Mouse (Mus musculus) hindbrain, embryonic 12.5 days (tissue): ENCODE results near the gene Dnah11. TPM values are rescaled to one million over a fixed set of nuclear protein-coding genes. Genes with fewer than 3 reads are reported as not detected.

Experiments
- ATAC-seq: fragments of 200-750 bp; cut with Nextera tagmentation; 2 replicates; pipeline ENCODE4 v1.8.0; 2017; ENCODE audit warnings: moderate TSS enrichment; ENCODE audit not compliant: low FRiP score
- H3K27ac ChIP-seq: fragments of 300-500 bp; sonication (generic); 2 replicates; pipeline ENCODE4 v1.5.1; 2016; ENCODE audit warnings: mild to moderate bottlenecking
- H3K27me3 ChIP-seq: fragments of 300-500 bp; sonication (generic); 2 replicates; pipeline ENCODE4 v1.6.1; 2016; ENCODE audit warnings: mild to moderate bottlenecking
- H3K36me3 ChIP-seq: fragments of 300-500 bp; sonication (generic); 2 replicates; pipeline ENCODE4 v1.6.1; 2016; ENCODE audit warnings: mild to moderate bottlenecking
- H3K4me1 ChIP-seq: fragments of 300-500 bp; sonication (generic); 2 replicates; pipeline ENCODE4 v1.6.1; 2016
- H3K4me2 ChIP-seq: fragments of 300-500 bp; sonication (generic); replicated peaks from 2 replicates; pipeline ENCODE4 v1.6.1; 2016; ENCODE audit warnings: mild to moderate bottlenecking
- H3K4me3 ChIP-seq: fragments of 300-500 bp; sonication (generic); 2 replicates; pipeline ENCODE4 v1.5.1; 2016; ENCODE audit warnings: mild to moderate bottlenecking
- H3K9ac ChIP-seq: fragments of 300-500 bp; sonication (generic); 2 replicates; pipeline ENCODE4 v1.6.1; 2016; ENCODE audit warnings: mild to moderate bottlenecking, moderate library complexity
- H3K9me3 ChIP-seq: fragments of 300-500 bp; sonication (generic); replicated peaks from 2 replicates; pipeline ENCODE4 v1.6.1; 2016; ENCODE audit warnings: mild to moderate bottlenecking
- WGBS: fragments of 180-500 bp; shearing (Covaris S2); methylation state at CpG from one replicate; pipeline ENCODE4 v1.1.7; 2016; 5-methylcytosine and 5-hydroxymethylcytosine counted together
- polyA plus RNA-seq: library from polyadenylated mRNA; unstranded; fragments of >200 nt; fragmentation: Nextera tagmentation; extraction: Ambion mirVana; gene quantifications from 2 replicates; pipeline ENCODE4 v1.2.1, GENCODE M21; 2016

The Dnah11 gene
- polyA plus RNA-seq, 1 experiment from 2014 or later = 0.27 TPM

DNA sequence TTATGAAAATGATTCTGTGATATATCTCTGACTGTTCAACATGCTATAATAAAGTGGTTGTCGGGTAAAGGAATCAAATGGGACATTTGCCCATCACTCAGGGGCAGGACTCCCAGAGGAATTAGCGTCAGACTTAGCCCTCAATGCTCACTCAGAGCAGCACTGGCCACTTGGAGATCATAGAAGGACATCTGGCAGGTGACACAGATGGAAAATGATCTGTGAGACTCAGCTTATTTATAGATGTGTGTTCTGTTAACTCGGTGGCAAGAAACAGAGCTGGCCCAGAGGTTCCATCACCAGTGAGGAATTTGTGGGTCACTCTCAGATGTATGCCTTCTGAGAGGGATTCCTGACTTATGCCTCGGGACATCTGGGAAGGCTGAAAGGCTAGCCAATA is 173.1 kb downstream of the Dnah11 start:
- no peak for ATAC-seq
- Histone ChIP-seq H3K4me2 (no peak overlapping the region), H3K9me3 (no peaks in the 10 kb centered on the region), H3K36me3 (no peaks in the 10 kb centered on the region), H3K9ac (no peak overlapping the region), H3K27me3 (peaks cover 3% of the 10 kb centered on the region; the same call in 1 of the 2 replicates), H3K4me1 (no peaks in the 10 kb centered on the region), H3K27ac (no peak overlapping the region), H3K4me3 (no peak overlapping the region)
- 86% methylated on average over 4 of the region's 4 CpGs for WGBS

- Histone ChIP-seq H3K4me3 (no peak overlapping the region), H3K36me3 (no peaks in the 10 kb centered on the region), H3K9me3 (no peaks in the 10 kb centered on the region), H3K4me2 (no peak overlapping the region), H3K4me1 (no peaks in the 10 kb centered on the region), H3K27ac (no peak overlapping the region), H3K9ac (no peak overlapping the region), H3K27me3 (no peaks in the 10 kb centered on the region)
- WGBS = 84% methylated on average over 6 of the region's 6 CpGs
- ATAC-seq = no peak
These were observed 179.9 kb downstream of the Dnah11 start for GRCm38 (mm10) chr12:118018936-118019335.

GRCm38 (mm10) chr12:118013872-118014271 is 185.0 kb downstream of the Dnah11 start:
- H3K36me3 ChIP-seq = no peaks in the 10 kb centered on the region
- ATAC-seq = no peak
- H3K27ac ChIP-seq = no peak overlapping the region
- no peak overlapping the region for H3K4me2 ChIP-seq
- H3K4me1 ChIP-seq = no peaks in the 10 kb centered on the region
- 91% methylated on average over 3 of the region's 3 CpGs for WGBS
- no peak overlapping the region for H3K4me3 ChIP-seq
- H3K9ac ChIP-seq = no peak overlapping the region
- no peaks in the 10 kb centered on the region for H3K27me3 ChIP-seq
- H3K9me3 ChIP-seq = no peaks in the 10 kb centered on the region

GRCm38 (mm10) chr12:118011921-118012320 is 186.9 kb downstream of the Dnah11 start:
- 92% methylated on average over 8 of the region's 8 CpGs for WGBS
- Histone ChIP-seq H3K27me3 (no peaks in the 10 kb centered on the region), H3K4me3 (no peak overlapping the region), H3K36me3 (no peaks in the 10 kb centered on the region), H3K9ac (no peak overlapping the region), H3K4me1 (no peaks in the 10 kb centered on the region), H3K4me2 (no peak overlapping the region), H3K27ac (no peak overlapping the region), H3K9me3 (no peaks in the 10 kb centered on the region)
- no peak for ATAC-seq

- no peaks in the 10 kb centered on the region for H3K36me3 ChIP-seq
- no peak overlapping the region for H3K4me3 ChIP-seq
- WGBS = 45% methylated on average over 9 of the region's 9 CpGs
- no peaks in the 10 kb centered on the region for H3K9me3 ChIP-seq
- no peak overlapping the region for H3K27ac ChIP-seq
- no peak overlapping the region for H3K4me2 ChIP-seq
- no peak overlapping the region for H3K9ac ChIP-seq
- H3K27me3 ChIP-seq = peaks cover 45% of the 10 kb centered on the region
- no peaks in the 10 kb centered on the region for H3K4me1 ChIP-seq
- no peak for ATAC-seq
These were observed 203.9 kb downstream of the Dnah11 start for GRCm38 (mm10) chr12:117994938-117995337.

GRCm38 (mm10) chr12:117993499-117993898 is 205.3 kb downstream of the Dnah11 start:
- Histone ChIP-seq H3K27ac (no peak overlapping the region), H3K4me2 (no peak overlapping the region), H3K4me3 (no peak overlapping the region), H3K9ac (no peak overlapping the region), H3K9me3 (no peaks in the 10 kb centered on the region), H3K36me3 (no peaks in the 10 kb centered on the region), H3K4me1 (peaks cover 13% of the 10 kb centered on the region), H3K27me3 (peaks cover 45% of the 10 kb centered on the region)
- ATAC-seq = peak; percentile 86
- 3% methylated on average over 7 of the region's 7 CpGs for WGBS

GRCm38 (mm10) chr12:117989018-117989828 is 209.6 kb downstream of the Dnah11 start:
- H3K27ac ChIP-seq = no peak overlapping the region
- H3K9me3 ChIP-seq = no peaks in the 10 kb centered on the region
- H3K4me1 ChIP-seq = peaks cover 13% of the 10 kb centered on the region
- H3K36me3 ChIP-seq = no peaks in the 10 kb centered on the region
- WGBS = 4% methylated on average over 11 of the region's 11 CpGs
- H3K4me3 ChIP-seq = no peak overlapping the region
- peaks cover 57% of the 10 kb centered on the region for H3K27me3 ChIP-seq
- ATAC-seq = peak; percentile 86
- H3K4me2 ChIP-seq = peak overlapping the region; percentile 37
- H3K9ac ChIP-seq = no peak overlapping the region

DNA sequence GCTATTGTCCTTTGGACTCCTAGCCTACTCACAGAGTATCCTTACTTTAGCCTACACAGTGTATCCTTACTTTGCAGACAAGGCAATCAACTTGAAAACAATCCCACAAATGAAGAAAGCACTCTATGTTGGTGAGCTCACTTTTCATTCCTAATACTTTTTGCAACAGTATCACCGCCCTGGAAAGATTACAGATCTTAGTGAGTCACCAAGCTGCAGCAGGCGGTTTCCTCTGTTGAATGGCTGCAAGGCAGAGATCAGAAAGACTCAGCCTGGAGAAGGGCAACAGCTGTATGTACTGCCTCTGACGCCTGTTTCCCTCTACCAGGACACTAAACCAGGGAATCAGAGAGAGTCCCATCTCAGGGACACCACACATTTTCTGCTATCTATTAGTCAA is 218.5 kb downstream of the Dnah11 start:
- no peak for ATAC-seq
- 69% methylated on average over 3 of the region's 3 CpGs for WGBS
- Histone ChIP-seq H3K27ac (no peak overlapping the region), H3K4me1 (no peaks in the 10 kb centered on the region), H3K9ac (no peak overlapping the region), H3K27me3 (peaks cover 27% of the 10 kb centered on the region), H3K4me3 (no peak overlapping the region), H3K4me2 (no peak overlapping the region), H3K36me3 (no peaks in the 10 kb centered on the region), H3K9me3 (no peaks in the 10 kb centered on the region)

DNA sequence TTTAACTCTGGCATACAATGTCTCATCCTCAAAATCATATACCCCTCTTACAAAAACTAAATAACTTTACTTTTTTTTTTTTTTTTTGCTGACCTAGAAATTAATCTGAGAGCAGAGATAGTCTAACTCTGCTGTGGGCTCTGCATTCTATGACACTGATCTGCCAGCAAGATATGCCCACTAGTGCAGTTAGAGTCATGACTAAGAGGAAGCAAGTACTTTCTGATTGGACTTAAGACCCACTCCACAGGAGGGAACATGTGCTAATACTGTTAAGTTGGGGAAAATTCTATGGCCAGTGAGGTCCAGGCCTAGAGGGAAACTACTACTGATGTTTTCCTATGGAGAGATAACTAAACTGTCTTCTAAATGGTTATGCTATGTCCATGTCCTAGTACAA is 225.1 kb downstream of the Dnah11 start:
- H3K36me3 ChIP-seq = no peaks in the 10 kb centered on the region
- H3K4me2 ChIP-seq = no peak overlapping the region
- H3K27me3 ChIP-seq = no peaks in the 10 kb centered on the region
- H3K9ac ChIP-seq = no peak overlapping the region
- no peak overlapping the region for H3K27ac ChIP-seq
- H3K9me3 ChIP-seq = no peaks in the 10 kb centered on the region
- no peak overlapping the region for H3K4me3 ChIP-seq
- no peaks in the 10 kb centered on the region for H3K4me1 ChIP-seq
- no peak for ATAC-seq

DNA sequence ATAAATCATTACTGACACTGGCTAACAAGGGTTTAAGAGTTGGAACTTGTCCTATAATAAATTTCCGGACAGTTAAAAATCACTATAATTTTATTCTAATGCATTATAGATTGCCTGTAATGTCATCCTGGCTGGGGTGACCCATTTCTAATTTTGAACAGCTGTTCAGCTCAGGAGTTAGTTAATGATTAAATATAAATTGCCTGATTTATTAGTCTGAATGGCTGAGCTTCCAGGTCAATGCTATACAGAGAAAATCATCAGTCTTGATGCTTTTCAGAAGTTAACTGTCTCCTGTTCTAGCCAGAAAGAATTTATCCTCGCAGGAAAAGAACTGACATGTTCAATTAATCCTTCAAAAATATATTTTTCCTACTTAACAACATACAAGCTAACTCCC is 236.1 kb downstream of the Dnah11 start:
- Histone ChIP-seq H3K9ac (no peak overlapping the region), H3K4me3 (no peak overlapping the region), H3K36me3 (no peaks in the 10 kb centered on the region), H3K27ac (no peak overlapping the region), H3K4me2 (no peak overlapping the region), H3K9me3 (no peaks in the 10 kb centered on the region), H3K4me1 (no peaks in the 10 kb centered on the region), H3K27me3 (no peaks in the 10 kb centered on the region)
- no peak for ATAC-seq
- WGBS = 75% methylated on average over 2 of the region's 2 CpGs

DNA sequence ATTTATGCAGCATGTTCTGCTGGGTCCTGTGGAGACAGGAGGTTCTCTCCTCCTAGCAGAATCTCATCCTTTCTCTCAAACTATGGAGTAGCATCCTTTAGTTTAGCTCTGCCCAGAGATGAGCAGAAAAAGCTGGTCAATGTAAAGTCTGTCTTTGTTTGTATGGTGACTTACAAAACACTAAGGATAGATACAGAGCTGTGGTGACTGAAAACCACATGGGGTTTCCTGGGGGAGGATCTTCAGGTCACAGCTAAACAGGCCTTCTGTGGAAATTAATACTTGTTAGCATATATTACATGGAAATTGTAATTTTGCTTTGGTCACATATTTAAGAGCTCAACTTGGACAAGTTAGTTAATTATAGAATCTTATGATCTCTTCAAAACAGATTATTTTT is 239.6 kb downstream of the Dnah11 start:
- ATAC-seq = no peak
- Histone ChIP-seq H3K27ac (no peak overlapping the region), H3K4me3 (no peak overlapping the region), H3K9ac (no peak overlapping the region), H3K36me3 (no peaks in the 10 kb centered on the region), H3K4me2 (no peak overlapping the region), H3K27me3 (no peaks in the 10 kb centered on the region), H3K9me3 (no peaks in the 10 kb centered on the region), H3K4me1 (0 out of 2 replicates have a peak, but pooled peaks cover under 1% of the 10 kb centered on the region)

- H3K27ac ChIP-seq = no peak overlapping the region
- no peak overlapping the region for H3K4me3 ChIP-seq
- no peaks in the 10 kb centered on the region for H3K4me1 ChIP-seq
- no peak overlapping the region for H3K9ac ChIP-seq
- no peaks in the 10 kb centered on the region for H3K9me3 ChIP-seq
- 78% methylated on average over 5 of the region's 5 CpGs for WGBS
- H3K27me3 ChIP-seq = no peaks in the 10 kb centered on the region
- H3K36me3 ChIP-seq = no peaks in the 10 kb centered on the region
- no peak overlapping the region for H3K4me2 ChIP-seq
- ATAC-seq = no peak
These were observed 251.8 kb downstream of the Dnah11 start for GRCm38 (mm10) chr12:117946823-117947704.
